Mouse (Mus musculus): Measurements from ENCODE around the gene Socs1.
A peak's percentile ranks its signal among the peaks of the same experiment; 100 is the strongest.
"Not testable (repeated sequence)": the region's sequence is repeated elsewhere in the genome, so short reads cannot be mapped to it uniquely, and the experiment has no call there.

The Socs1 gene

DNA sequence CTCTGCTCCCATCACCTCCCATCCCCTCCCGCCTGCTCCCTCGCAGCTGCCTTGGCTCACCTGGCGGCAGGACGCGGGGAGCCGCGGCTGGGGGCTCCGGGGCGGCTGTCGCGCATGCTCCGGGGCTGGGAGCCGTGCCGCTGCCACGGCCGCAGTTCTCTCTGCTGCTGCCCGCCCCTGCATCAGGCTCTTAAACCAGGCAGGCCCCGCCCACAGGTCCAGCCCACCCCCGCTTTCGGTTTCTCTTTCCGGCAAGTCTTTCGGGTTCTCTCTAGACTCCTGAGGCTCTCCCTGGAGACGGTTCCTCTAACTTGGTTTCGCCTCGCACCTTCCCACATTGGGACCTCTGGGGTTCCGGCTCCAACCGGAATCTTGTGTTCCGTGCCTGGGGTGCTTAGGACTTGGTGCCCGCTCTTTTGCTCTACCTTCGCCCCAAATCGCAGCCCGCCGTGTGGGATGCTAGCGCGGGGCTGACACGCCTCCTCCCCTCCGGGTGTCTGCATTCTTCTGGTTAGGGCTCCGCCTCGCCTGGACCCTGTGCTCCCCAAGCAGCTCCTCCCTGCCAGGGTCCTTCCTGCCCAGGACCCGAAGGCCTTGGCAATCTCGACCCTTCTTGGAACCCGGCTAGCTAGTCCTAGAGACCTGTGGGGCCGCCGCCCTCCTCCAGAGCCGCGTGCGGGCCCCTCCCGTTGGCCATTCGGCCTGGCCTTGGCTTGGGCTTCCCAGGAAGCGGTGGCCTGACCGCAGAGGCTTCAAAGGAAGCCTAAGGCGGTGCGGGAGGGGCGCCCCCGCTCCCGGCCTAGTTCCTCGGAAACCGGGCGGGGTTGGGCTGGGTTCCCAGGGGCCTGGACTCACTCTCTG is at the start of gene Socs1:
Socs1 (minus strand) TSS at position 166 of the 861 bp plus-strand sequence.
- peak; percentile 95 for DNase-seq (ENCODE audit: low spot score)

- peak; percentile 20 for DNase-seq (ENCODE audit: low spot score)
Measured at GRCm38 (mm10) chr16:10834542-10834910, 49.2 kb upstream of the Socs1 start.

DNA sequence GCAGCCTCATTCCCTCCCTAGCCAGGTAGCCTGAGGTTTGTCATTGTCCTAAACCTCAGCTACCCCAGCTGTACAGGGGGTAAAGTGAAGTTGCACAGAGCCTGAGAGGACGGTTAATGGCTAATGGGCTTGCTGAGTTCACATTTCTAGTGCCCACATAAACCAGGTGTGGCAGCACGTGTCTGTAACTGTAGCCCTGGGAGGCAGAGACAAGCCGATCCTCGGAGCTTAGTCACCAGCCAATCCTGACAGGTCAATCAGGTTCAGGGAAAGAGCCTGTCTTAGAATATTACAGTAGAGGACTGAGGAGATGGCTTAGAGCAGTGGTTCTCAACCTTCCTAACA is 43.1 kb upstream of the Socs1 start:
- DNase-seq (ENCODE audit: low spot score): no peak

- no peak for DNase-seq (ENCODE audit: low spot score)
Measured at GRCm38 (mm10) chr16:10827766-10828460, 42.6 kb upstream of the Socs1 start.

- DNase-seq (ENCODE audit: low spot score): no peak
Measured at GRCm38 (mm10) chr16:10827269-10827668, 41.9 kb upstream of the Socs1 start.

GRCm38 (mm10) chr16:10825840-10826239 is 40.5 kb upstream of the Socs1 start:
- no peak for DNase-seq (ENCODE audit: low spot score)

DNA sequence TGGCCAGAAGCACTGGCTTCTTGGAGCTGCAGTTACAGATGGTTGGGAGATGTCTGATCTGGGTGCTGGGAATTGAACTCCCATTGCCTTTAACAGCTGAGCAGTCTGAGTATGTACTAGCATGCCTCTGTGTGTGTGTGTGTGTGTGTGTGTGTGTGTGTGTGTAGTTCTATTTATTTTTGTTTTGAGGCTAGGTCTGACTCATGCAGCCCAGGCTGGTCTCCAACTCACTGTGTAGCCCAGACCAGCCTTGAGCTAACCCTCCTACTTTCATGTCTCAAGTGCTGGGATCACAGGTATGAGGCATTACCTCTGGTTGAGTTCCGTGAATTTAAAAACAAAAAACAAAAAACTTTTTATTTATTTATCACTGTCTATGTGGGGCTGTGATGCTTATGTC is 39.2 kb upstream of the Socs1 start:
- no peak for DNase-seq (ENCODE audit: low spot score)

DNA sequence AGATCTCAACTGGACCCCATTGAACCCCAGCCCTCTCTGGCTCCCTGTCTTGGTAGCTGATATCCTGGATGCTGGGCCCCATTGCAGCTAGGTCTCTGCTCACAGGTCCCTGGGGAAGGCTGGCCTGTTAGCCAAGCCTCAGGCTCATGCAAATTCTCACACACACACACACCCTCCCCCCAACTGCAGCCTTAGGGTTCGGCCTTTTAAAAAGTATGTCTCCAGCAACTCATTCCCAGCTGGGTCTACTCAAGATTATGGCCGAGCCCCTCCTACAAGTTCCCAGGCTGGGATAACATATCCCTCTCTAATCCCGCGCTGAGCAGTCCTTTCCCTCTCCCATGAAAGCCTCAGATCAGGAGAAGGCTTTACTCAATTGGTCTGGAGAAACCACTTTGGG is 36.1 kb upstream of the Socs1 start:
- DNase-seq (ENCODE audit: low spot score): no peak

DNA sequence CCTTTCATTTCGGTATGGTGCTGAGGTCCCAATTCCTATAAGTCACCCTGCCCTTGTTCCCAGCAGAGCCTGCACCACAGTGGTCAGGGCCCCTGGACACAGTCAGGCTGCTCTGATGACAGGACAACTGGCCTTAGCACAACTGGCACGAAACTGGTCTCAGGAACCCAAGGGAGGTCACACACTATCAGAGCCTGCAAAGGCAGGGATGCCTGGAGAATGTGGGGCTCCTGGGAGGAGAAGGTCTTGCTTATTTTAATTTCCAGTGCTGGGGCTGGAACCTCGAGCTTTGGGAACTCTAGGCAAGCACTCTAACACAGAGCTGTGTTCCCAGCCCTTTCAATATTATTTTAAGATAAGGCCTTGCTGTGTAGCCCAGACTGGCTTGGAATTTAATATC is 34.6 kb upstream of the Socs1 start:
- no peak for DNase-seq (ENCODE audit: low spot score)

DNA sequence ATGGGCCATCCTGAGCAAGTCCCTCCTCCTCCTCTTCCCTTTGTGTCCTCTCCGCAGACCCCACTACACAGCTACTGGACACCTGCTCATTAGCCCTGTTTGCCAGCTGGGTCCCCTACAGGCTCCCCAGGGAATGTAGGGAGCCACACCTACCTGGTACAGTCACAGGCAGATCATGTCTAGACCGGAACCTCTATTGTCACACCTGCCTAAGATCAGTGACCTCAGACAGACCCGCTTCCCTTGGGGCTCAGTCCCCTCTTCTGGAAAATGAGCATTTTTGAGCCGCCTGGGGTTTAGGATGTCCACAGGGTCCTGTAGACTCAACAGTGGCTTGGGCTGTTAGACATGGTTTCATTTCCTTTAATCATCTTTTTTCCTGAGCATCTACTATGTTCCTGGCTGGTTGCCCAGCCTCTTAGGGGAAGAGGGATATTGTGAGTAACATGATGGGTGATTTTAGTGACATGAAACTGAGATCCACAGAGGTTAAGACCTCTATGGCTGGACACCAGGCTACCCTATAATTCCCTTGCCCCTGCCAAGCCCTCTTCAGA is 33.3 kb upstream of the Socs1 start:
- DNase-seq (ENCODE audit: low spot score): no peak

DNA sequence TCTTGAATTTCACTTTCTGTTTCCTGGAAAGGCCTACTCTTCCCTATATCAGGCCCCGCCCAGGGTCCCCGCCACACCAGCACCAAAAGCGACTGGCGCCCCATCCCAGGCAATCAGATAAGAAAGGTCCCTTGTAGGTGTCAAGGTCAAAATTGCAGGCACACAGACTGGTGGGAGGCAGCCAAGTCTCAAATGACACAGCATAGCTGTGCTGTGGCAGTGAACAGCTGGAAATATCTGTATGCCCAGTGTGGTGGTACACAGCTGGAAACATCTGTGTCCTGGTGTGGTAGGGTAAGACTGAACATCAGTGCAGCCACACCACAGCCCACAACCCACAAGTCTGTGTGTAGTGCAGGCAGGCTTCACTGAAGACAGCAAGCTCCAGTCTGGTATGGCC is 29.5 kb upstream of the Socs1 start:
- DNase-seq (ENCODE audit: low spot score): no peak

DNA sequence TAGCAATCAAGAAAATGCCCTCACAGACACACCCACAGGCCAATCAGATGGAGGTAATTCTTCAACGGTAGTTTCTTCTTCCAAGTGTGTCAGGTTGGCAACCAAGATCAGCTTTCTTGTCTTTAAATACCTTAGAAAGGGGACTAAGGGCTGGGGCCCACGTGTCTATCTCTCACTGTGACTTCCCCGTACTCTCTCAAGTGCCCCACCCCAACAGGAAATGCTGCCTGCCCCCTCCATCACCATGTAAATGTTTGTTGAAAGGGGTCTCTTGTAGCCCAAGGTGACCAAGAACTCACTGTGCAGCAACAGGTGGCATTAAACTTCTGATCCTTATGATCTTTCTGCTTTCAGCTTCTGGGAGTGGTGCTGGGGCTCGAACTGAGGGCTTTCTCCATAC is 28.4 kb upstream of the Socs1 start:
- DNase-seq (ENCODE audit: low spot score): no peak

DNA sequence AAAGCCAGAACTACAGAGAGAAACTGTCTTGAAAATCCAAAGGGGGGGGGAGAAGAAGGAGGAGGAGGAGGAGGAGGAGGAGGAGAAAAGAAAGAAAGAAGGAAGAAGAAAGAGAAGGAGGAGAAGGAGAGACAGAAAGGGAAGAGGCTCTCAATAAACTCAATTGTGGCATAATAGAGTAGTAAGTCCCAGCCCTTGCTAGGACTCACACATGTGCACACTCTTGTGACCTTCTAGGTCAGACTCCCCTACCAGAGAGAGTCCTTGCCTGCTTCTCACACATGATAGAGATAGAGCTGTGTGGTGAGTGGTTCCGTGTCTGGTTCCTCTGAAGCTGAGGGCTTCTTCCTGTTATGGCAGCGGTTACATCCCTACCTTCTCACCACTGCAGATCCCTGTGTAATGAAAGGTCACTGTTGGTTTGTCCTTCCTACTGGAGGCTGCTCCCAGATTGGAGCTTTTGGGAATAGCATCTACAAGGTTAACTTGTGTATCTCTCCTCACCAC is 27.6 kb upstream of the Socs1 start, which contains the start of gene Gm11172:
Gm11172 (plus strand) TSS at position 51 of the 507 bp plus-strand sequence.
- DNase-seq (ENCODE audit: low spot score): no peak

- DNase-seq (ENCODE audit: low spot score): no peak
Measured at GRCm38 (mm10) chr16:10810376-10810775, 25.0 kb upstream of the Socs1 start.

DNA sequence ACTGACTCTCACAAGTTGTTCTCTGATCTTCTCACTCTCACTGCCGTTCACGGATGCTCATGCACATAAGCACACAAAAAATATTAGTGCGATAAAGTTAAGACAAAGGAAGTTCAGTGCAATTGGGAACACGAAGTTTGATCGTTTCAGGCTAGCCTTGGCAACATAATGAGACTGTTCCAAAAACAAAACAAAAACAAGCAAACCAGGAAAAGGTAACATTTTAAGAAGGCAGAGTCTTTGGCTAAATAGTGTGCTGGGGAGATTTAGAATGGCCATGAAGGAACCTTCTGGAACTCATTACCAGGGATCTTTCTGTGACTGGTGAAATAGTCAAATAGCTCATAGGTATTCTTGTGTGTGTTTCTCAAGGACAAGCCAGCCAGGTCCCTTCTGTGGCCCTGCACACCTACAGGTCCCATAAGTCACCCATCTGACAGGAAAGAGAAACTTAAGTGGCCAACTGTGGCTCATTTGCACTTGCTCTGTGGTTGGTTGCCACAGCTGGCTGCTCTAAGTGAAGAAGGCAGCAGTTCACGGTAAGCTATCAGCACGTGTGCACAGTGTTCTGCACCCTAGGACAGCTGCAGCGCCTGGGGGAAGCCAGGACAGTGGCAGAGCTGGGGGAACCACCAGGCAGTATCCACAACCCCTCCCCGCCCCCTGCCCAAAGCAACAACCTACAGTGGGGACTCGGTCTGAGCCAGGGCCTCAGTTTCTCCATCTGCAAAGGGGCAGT is 20.6 kb upstream of the Socs1 start, which contains the start of gene Prm1:
Prm1 (minus strand) TSS at position 51 of the 739 bp plus-strand sequence.
- DNase-seq (ENCODE audit: low spot score): no peak

- DNase-seq (ENCODE audit: low spot score): not testable (repeated sequence)
Measured at GRCm38 (mm10) chr16:10802420-10802819, 17.1 kb upstream of the Socs1 start.

DNA sequence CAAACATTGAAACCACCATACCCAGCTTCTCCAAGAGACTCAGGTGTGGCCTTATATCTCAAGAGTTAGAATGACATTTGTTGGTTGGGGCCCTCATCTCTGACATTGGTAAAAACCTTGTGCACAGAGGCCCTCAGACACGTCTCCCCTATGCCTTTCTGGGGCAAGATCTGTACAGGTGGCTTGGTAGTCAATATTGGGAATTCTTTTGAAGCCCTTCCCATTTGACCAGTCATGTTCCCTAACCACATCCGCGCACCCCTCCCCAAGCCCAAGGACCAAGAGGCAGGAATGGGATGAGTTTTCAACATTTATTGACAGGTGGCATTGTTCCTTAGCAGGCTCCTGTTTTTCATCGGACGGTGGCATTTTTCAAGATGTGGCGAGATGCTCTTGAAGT is 10.7 kb upstream of the Socs1 start, which contains the start of gene Prm2:
Prm2 (minus strand) TSS at position 101 of the 400 bp plus-strand sequence.
- no peak for DNase-seq (ENCODE audit: low spot score)

DNA sequence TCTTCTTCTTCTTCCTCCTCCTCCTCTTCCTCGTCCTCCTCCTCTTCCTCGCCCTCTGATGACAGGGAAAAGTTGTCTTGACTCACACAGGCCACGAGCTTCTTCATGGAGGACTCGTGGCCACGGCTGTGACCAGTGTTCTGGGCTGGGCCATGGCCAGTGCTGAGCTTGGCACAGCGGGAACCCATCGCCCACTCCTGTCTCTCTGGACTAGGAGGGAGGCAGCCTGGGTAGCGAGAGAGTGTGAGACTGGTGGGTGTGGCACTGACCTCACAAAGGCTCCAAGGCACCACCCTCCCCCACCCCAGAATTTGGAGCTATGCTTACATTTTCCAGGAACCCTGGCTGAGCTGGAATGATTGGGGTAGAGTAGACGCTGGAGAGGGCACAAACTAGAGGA is 5.4 kb upstream of the Socs1 start, which contains the start of gene Prm3:
Prm3 (minus strand) TSS at position 213 of the 400 bp plus-strand sequence.
- no peak for DNase-seq (ENCODE audit: low spot score)

GRCm38 (mm10) chr16:10788866-10789265 is 3.5 kb upstream of the Socs1 start:
- DNase-seq (ENCODE audit: low spot score): no peak

DNA sequence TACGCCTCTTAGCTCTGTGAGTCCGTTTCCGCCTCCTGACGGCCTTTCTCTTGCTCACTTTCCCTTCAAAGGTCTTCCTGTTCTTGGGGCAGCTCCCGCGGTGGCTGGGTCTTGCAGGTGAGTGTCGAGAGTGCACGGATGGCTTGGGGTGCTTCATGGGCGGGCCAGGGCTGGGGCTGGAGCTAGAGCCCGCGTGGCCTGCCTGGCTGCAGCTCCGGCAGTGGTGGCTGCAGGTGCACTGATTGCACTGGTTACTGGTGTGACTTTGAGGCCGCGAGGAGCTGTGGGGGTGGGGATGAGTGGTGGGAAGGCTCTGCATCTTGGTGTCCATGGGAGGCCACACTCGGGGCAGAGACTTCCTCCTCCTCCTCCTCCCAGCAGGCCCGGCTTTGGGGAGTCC is 2.9 kb upstream of the Socs1 start, which contains the start of gene Tnp2:
Tnp2 (minus strand) TSS at position 390 of the 400 bp plus-strand sequence.
- no peak for DNase-seq (ENCODE audit: low spot score)

DNA sequence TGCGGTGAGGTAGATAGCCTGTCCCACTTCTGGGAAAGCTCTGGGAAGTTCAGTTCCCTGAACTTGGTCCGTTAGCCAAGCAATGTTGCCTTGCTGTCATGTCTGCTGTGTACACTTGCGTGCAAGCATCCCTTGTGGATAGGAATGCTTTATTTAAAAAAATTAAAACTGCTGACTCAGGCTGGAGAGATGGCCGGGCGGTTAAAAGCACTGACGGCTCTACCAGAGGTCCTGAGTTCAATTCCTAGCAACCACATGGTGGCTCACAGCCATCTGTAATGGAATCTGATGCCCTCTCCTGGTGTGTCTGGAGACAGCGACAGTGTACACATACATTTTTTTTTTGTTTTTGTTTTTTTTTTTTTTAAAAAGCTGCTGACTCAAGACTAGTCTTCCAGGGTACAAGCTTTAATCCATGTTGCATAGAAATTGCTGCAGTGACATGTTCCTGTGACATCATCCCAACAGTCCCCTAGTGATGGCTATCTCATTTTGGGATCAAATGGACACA is 2.3 kb upstream of the Socs1 start:
- no peak for DNase-seq (ENCODE audit: low spot score)
